Mouse (Mus musculus) layer of hippocampus, adult 9-10 months (tissue): Measurements from ENCODE around the gene Tmem176b.
"Not testable (repeated sequence)": the region's sequence is repeated elsewhere in the genome, so short reads cannot be mapped to it uniquely, and the experiment has no call there.

Source experiments
- DNase-seq: peaks from one replicate; pipeline ENCODE4 v3.0.0; 2022; ENCODE audit warnings: low spot score

Tmem176b gene

GRCm38 (mm10) chr6:48840973-48841625 is at the start of gene Tmem176b:
Tmem176b (minus strand) TSS chr6:48841496.
- DNase-seq: peak; percentile 60

GRCm38 (mm10) chr6:48876510-48877135 is 35.3 kb upstream of the Tmem176b start:
- no peak for DNase-seq

- no peak for DNase-seq
These were observed 34.2 kb upstream of the Tmem176b start for GRCm38 (mm10) chr6:48875515-48875914.

- no peak for DNase-seq
These were observed 33.3 kb upstream of the Tmem176b start for GRCm38 (mm10) chr6:48874576-48874975.

GRCm38 (mm10) chr6:48872596-48872995 is 31.3 kb upstream of the Tmem176b start, which contains the start of gene Aoc1:
Aoc1 (plus strand) TSS chr6:48872896.
- DNase-seq: no peak

- no peak for DNase-seq
These were observed 28.5 kb upstream of the Tmem176b start for GRCm38 (mm10) chr6:48869774-48870173.

GRCm38 (mm10) chr6:48867158-48867557 is 25.9 kb upstream of the Tmem176b start:
- DNase-seq: no peak

- not testable (repeated sequence) for DNase-seq
These were observed 25.2 kb upstream of the Tmem176b start for GRCm38 (mm10) chr6:48866355-48866950.

- no peak for DNase-seq
These were observed 24.0 kb upstream of the Tmem176b start for GRCm38 (mm10) chr6:48865152-48865745.

- no peak for DNase-seq
These were observed 23.4 kb upstream of the Tmem176b start for GRCm38 (mm10) chr6:48864723-48865122.

GRCm38 (mm10) chr6:48864181-48864580 is 22.9 kb upstream of the Tmem176b start:
- no peak for DNase-seq

GRCm38 (mm10) chr6:48863488-48863887 is 22.2 kb upstream of the Tmem176b start:
- no peak for DNase-seq

- no peak for DNase-seq
These were observed 21.5 kb upstream of the Tmem176b start for GRCm38 (mm10) chr6:48862816-48863215.

- no peak for DNase-seq
These were observed 20.5 kb upstream of the Tmem176b start for GRCm38 (mm10) chr6:48861616-48862280.

- DNase-seq: no peak
These were observed 19.6 kb upstream of the Tmem176b start for GRCm38 (mm10) chr6:48860851-48861250.

- DNase-seq: no peak
These were observed 19.0 kb upstream of the Tmem176b start for GRCm38 (mm10) chr6:48860130-48860815.

- DNase-seq: no peak
These were observed 16.5 kb upstream of the Tmem176b start for GRCm38 (mm10) chr6:48857613-48858302.

GRCm38 (mm10) chr6:48854155-48854554 is 12.9 kb upstream of the Tmem176b start:
- no peak for DNase-seq

GRCm38 (mm10) chr6:48851820-48852491 is 10.7 kb upstream of the Tmem176b start:
- no peak for DNase-seq

- no peak for DNase-seq
These were observed 3.8 kb upstream of the Tmem176b start for GRCm38 (mm10) chr6:48845086-48845485.
